Mouse (Mus musculus) cerebellum, postnatal 10 days (tissue): ENCODE measurements around the gene Arhgap42.

Experiments used
- DNase-seq, 2 experiments: peaks; one replicate each; pipeline ENCODE4 v3.0.0; 2021; ENCODE audit warnings: mixed read lengths in 2 of 2

Gene Arhgap42

GRCm38 (mm10) chr9:9208205-9208604 is 30.7 kb downstream of the Arhgap42 start:
- no peak for DNase-seq

- no peak for DNase-seq
Observed at GRCm38 (mm10) chr9:9207251-9207650, 31.6 kb downstream of the Arhgap42 start.

- no peak for DNase-seq
Observed at GRCm38 (mm10) chr9:9200827-9201388, 38.0 kb downstream of the Arhgap42 start.

- DNase-seq: no peak
Observed at GRCm38 (mm10) chr9:9199170-9199841, 39.6 kb downstream of the Arhgap42 start.

- no peak for DNase-seq
Observed at GRCm38 (mm10) chr9:9198645-9199044, 40.3 kb downstream of the Arhgap42 start.

- DNase-seq: peak in 1 of 2 experiments; percentile 21
Observed at GRCm38 (mm10) chr9:9196046-9196445, 42.9 kb downstream of the Arhgap42 start.

- DNase-seq: no peak
Observed at GRCm38 (mm10) chr9:9194496-9194895, 44.4 kb downstream of the Arhgap42 start.

- no peak for DNase-seq
Observed at GRCm38 (mm10) chr9:9192716-9193115, 46.2 kb downstream of the Arhgap42 start.

GRCm38 (mm10) chr9:9190835-9191234 is 48.1 kb downstream of the Arhgap42 start:
- no peak for DNase-seq

- DNase-seq: no peak
Observed at GRCm38 (mm10) chr9:9188167-9188566, 50.7 kb downstream of the Arhgap42 start.

GRCm38 (mm10) chr9:9177745-9178144 is 61.2 kb downstream of the Arhgap42 start:
- no peak for DNase-seq

GRCm38 (mm10) chr9:9174924-9175323 is 64.0 kb downstream of the Arhgap42 start:
- DNase-seq: no peak

- DNase-seq: no peak
Observed at GRCm38 (mm10) chr9:9174206-9174605, 64.7 kb downstream of the Arhgap42 start.

GRCm38 (mm10) chr9:9173091-9173490 is 65.8 kb downstream of the Arhgap42 start:
- DNase-seq: no peak

- no peak for DNase-seq
Observed at GRCm38 (mm10) chr9:9171146-9171816, 67.6 kb downstream of the Arhgap42 start.

- no peak for DNase-seq
Observed at GRCm38 (mm10) chr9:9165641-9166063, 73.2 kb downstream of the Arhgap42 start.

- DNase-seq: no peak
Observed at GRCm38 (mm10) chr9:9160736-9161135, 78.2 kb downstream of the Arhgap42 start.

- no peak for DNase-seq
Observed at GRCm38 (mm10) chr9:9158241-9158640, 80.7 kb downstream of the Arhgap42 start.

- DNase-seq: no peak
Observed at GRCm38 (mm10) chr9:9157425-9157824, 81.5 kb downstream of the Arhgap42 start.

GRCm38 (mm10) chr9:9154636-9155035 is 84.3 kb downstream of the Arhgap42 start:
- no peak for DNase-seq

- DNase-seq: no peak
Observed at GRCm38 (mm10) chr9:9144301-9145121, 94.4 kb downstream of the Arhgap42 start.

- DNase-seq: no peak
Observed at GRCm38 (mm10) chr9:9143102-9143501, 95.8 kb downstream of the Arhgap42 start.

- DNase-seq: no peak
Observed at GRCm38 (mm10) chr9:9142561-9142960, 96.3 kb downstream of the Arhgap42 start.
